In the genomic region with DNA sequence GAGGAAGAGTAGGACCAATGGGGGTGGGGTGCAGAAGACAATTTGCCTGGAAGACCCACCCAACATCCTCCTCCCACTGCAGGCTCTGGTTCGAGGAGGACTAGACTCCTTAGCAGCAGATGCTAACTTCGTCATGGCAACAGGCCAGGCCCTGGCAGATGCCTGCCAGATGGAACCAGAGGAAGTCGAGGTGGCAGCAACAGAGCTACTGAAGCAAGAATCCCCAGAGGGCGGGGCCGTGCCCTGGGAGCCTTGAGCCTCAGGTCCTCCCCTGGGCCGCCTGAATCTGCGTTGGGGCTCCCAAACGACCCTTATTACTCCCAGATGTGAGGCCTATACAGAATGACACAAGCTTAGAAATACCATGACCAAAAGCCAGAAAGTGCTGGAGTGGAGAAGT, we compare ENCODE assay signal across 9 mouse cellular contexts. TPM values are rescaled to one million over a fixed set of nuclear protein-coding genes. Genes with fewer than 3 reads are reported as not detected.
DNase-seq lines count a peak whose midpoint lies in the region; ATAC-seq and TF ChIP-seq lines count a peak whose summit lies in the region.
"Had no signal": no experiment of that assay in that cellular context is flagged by ENCODE, and none has a peak within 500 bp of the region (broad histone marks: within the 10 kb centered on the region; RNA-seq: fewer than 3 reads in every experiment).

No protein-coding gene starts in this region.

- no peak for TF ChIP-seq CTCF in hindbrain, postnatal 0 days (IDR thresholded peaks at IDR 0.05; ENCODE audit: low read depth)
- TF ChIP-seq CTCF in midbrain, postnatal 0 days (IDR thresholded peaks at IDR 0.05), result no peak

- no peak overlapping the region for H3K27ac ChIP-seq in neural tube, embryonic 15.5 days (replicated peaks)
- no peak overlapping the region for H3K27ac ChIP-seq in forebrain, embryonic 12.5 days
- no peak overlapping the region for H3K27ac ChIP-seq in hindbrain, postnatal 0 days
- no peak overlapping the region for H3K27ac ChIP-seq in midbrain, postnatal 0 days (ENCODE audit: low read depth, low read length)
- H3K27ac ChIP-seq: neural tube, embryonic 12.5 days had no signal

- intact Hi-C loops in heart, postnatal 14 days (cut with DNase I), result loop anchor here (5.0 kb wide), 1 partner anchor 48 kb away; no protein-coding TSS in a partner anchor

- DNase-seq in neural tube, embryonic 10.5 days (ENCODE audit: extremely low spot score, low spot score), result peak; percentile 54
- peak; percentile 75 for DNase-seq in hindbrain, postnatal 0 days (ENCODE audit: low spot score)
- peak; percentile 71 for DNase-seq in midbrain, postnatal 0 days (ENCODE audit: low spot score)
- DNase-seq in thymus, postnatal 10 days (ENCODE audit: low spot score in 2 of 2), result peak; percentile 42 to 54
- DNase-seq in heart, postnatal 14 days, result no peak

- no peak overlapping the region for H3K4me3 ChIP-seq in neural tube, embryonic 15.5 days (replicated peaks)
- no peak overlapping the region for H3K4me3 ChIP-seq in forebrain, embryonic 12.5 days (replicated peaks)
- H3K4me3 ChIP-seq in hindbrain, postnatal 0 days (ENCODE audit: low read length), result no peak overlapping the region
- H3K4me3 ChIP-seq in midbrain, postnatal 0 days (ENCODE audit: low read depth, low read length), result no peak overlapping the region
- H3K4me3 ChIP-seq: neural tube, embryonic 12.5 days had no signal

- H3K4me1 ChIP-seq in neural tube, embryonic 15.5 days, result peaks cover 7% of the 10 kb centered on the region; the same call in 1 of the 2 replicates
- H3K4me1 ChIP-seq in forebrain, embryonic 12.5 days, result peaks cover 15% of the 10 kb centered on the region
- H3K4me1 ChIP-seq in hindbrain, postnatal 0 days (ENCODE audit: insufficient read depth, low read length), result peaks cover 16% of the 10 kb centered on the region; the same call in 1 of the 2 replicates
- H3K4me1 ChIP-seq in midbrain, postnatal 0 days (ENCODE audit: insufficient read depth, low read length), result peaks cover 6% of the 10 kb centered on the region; the same call in 1 of the 2 replicates

- 24% methylated on average over 8 of the region's 8 CpGs for WGBS in neural tube, embryonic 15.5 days
- WGBS in forebrain, embryonic 12.5 days, result 40% methylated on average over 8 of the region's 8 CpGs
- WGBS in hindbrain, postnatal 0 days, result 31% methylated on average over 8 of the region's 8 CpGs
- WGBS in midbrain, postnatal 0 days, result 36% methylated on average over 8 of the region's 8 CpGs

- ATAC-seq in neural tube, embryonic 15.5 days (ENCODE audit: low FRiP score), result no peak
- ATAC-seq in forebrain, embryonic 12.5 days (ENCODE audit: low FRiP score), result peak; percentile 59
- peak; percentile 33 for ATAC-seq in hindbrain, postnatal 0 days
- ATAC-seq in midbrain, postnatal 0 days (ENCODE audit: low FRiP score), result peak; percentile 22; the same call in 1 of the 2 replicates
- ATAC-seq in activated CD4-positive, CD25-positive, alpha-beta regulatory T cell, adult 4 months, result no peak

- H3K9me3 ChIP-seq in neural tube, embryonic 15.5 days (replicated peaks), result no peaks in the 10 kb centered on the region
- no peaks in the 10 kb centered on the region for H3K9me3 ChIP-seq in forebrain, embryonic 12.5 days
- H3K9me3 ChIP-seq in hindbrain, postnatal 0 days (ENCODE audit: low read length), result no peaks in the 10 kb centered on the region
- no peaks in the 10 kb centered on the region for H3K9me3 ChIP-seq in midbrain, postnatal 0 days (ENCODE audit: low read length)
- H3K9me3 ChIP-seq: neural tube, embryonic 12.5 days had no signal

- no peak overlapping the region for H3K9ac ChIP-seq in neural tube, embryonic 15.5 days (replicated peaks)
- no peak overlapping the region for H3K9ac ChIP-seq in forebrain, embryonic 12.5 days
- H3K9ac ChIP-seq in hindbrain, postnatal 0 days (replicated peaks; ENCODE audit: low read length), result no peak overlapping the region
- H3K9ac ChIP-seq in midbrain, postnatal 0 days (replicated peaks; ENCODE audit: low read length, poor library complexity, severe bottlenecking), result no peak overlapping the region
- H3K9ac ChIP-seq: neural tube, embryonic 12.5 days had no signal

- H3K27me3 ChIP-seq in neural tube, embryonic 15.5 days (replicated peaks), result no peaks in the 10 kb centered on the region
- H3K27me3 ChIP-seq in forebrain, embryonic 12.5 days, result no peaks in the 10 kb centered on the region
- no peaks in the 10 kb centered on the region for H3K27me3 ChIP-seq in hindbrain, postnatal 0 days (ENCODE audit: insufficient read depth, low read length)
- no peaks in the 10 kb centered on the region for H3K27me3 ChIP-seq in midbrain, postnatal 0 days (ENCODE audit: insufficient read depth, low read length)
- H3K27me3 ChIP-seq: neural tube, embryonic 12.5 days had no signal

- no peak overlapping the region for H3K4me2 ChIP-seq in neural tube, embryonic 15.5 days
- no peak overlapping the region for H3K4me2 ChIP-seq in forebrain, embryonic 12.5 days
- no peak overlapping the region for H3K4me2 ChIP-seq in hindbrain, postnatal 0 days (ENCODE audit: low read depth, low read length)
- no peak overlapping the region for H3K4me2 ChIP-seq in midbrain, postnatal 0 days (ENCODE audit: low read depth, low read length, poor library complexity, severe bottlenecking)
- H3K4me2 ChIP-seq: neural tube, embryonic 12.5 days had no signal

- H3K36me3 ChIP-seq in neural tube, embryonic 15.5 days, result no peaks in the 10 kb centered on the region
- no peaks in the 10 kb centered on the region for H3K36me3 ChIP-seq in forebrain, embryonic 12.5 days (replicated peaks)
- H3K36me3 ChIP-seq in hindbrain, postnatal 0 days (ENCODE audit: insufficient read depth, low read length), result no peaks in the 10 kb centered on the region
- no peaks in the 10 kb centered on the region for H3K36me3 ChIP-seq in midbrain, postnatal 0 days (ENCODE audit: insufficient read depth, low read length)
- H3K36me3 ChIP-seq: neural tube, embryonic 12.5 days had no signal

RNA-seq across cellular contexts. Expression of gene Kif21b, which starts 12.3 kb away (rescaled TPM):
- 32.3 and 37.1 TPM in 2 replicates for polyA plus RNA-seq in neural tube, embryonic 15.5 days (2015; fragmentation: Nextera tagmentation; extraction: Ambion mirVana)
- polyA plus RNA-seq in forebrain, embryonic 12.5 days (2016; fragmentation: Nextera tagmentation; extraction: Ambion mirVana), result 45.7 and 47.7 TPM in 2 replicates
- 144 and 155 TPM in 2 replicates for total RNA-seq in hindbrain, postnatal 0 days (2014; rRNA removed)
- polyA plus RNA-seq in hindbrain, postnatal 0 days (2015; fragmentation: Nextera tagmentation; extraction: Ambion mirVana), result 22.6 and 26.8 TPM in 2 replicates
- total RNA-seq in midbrain, postnatal 0 days (2014; rRNA removed), result 156 and 160 TPM in 2 replicates
- 28.1 and 32.1 TPM in 2 replicates for polyA plus RNA-seq in midbrain, postnatal 0 days (2015; fragmentation: Nextera tagmentation; extraction: Ambion mirVana)
- total RNA-seq in heart, postnatal 14 days (2021), result 1 to 10 TPM; 1.2 to 4.3 TPM
- polyA plus RNA-seq in activated CD4-positive, CD25-positive, alpha-beta regulatory T cell, adult 4 months (2017; shearing (Covaris generic)), result 10 to 100 TPM; 26.6 to 31.2 TPM

Comparison
In these comparisons a context has a peak if more than half of its experiments do, and no peak if none do; other contexts are left out.
1. DNase-seq: peak in neural tube, embryonic 10.5 days (single experiment), hindbrain, postnatal 0 days (single experiment), midbrain, postnatal 0 days (single experiment) and thymus, postnatal 10 days (2 of 2); none in heart, postnatal 14 days (0 of 2).
2. ATAC-seq: peak in forebrain, embryonic 12.5 days (single experiment), hindbrain, postnatal 0 days (single experiment) and midbrain, postnatal 0 days (single experiment); none in neural tube, embryonic 15.5 days (single experiment) and activated CD4-positive, CD25-positive, alpha-beta regulatory T cell, adult 4 months (single experiment).